Mouse (Mus musculus): ENCODE data around the gene Pitx3.

DNA sequence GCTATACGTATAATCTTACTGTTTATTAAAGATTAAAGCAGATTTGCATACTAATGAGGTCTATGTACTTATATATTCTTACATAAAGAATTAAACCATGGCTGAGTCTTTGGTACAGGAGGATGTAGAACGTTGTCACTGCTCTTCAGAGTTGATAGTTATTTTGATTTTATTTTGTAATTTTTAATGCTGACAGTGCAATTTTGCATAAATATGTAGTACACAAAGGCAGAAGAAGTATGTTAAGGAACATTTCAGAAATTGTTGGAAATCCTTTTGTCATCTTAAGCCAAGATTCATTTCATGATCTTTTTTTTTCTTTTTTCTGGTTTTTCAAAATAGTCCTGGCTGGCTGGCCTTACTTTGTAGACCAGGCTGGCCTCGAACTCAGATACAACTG lies 21.3 kb upstream of the Pitx3 start:
- TF ChIP-seq POLR2A (IDR thresholded peaks at IDR 0.05; ENCODE audit: control insufficient read depth, extremely low read depth, insufficient read depth, low read length, poor library complexity) (no peak), CTCF (IDR thresholded peaks at IDR 0.05; ENCODE audit: borderline replicate concordance, control insufficient read depth, extremely low read depth, insufficient read depth, low read length, poor library complexity) (no peak)
